Mouse (Mus musculus) heart, postnatal 4 days (tissue): ENCODE measurements around the gene Zfp580. TPM values are rescaled to one million over a fixed set of nuclear protein-coding genes. Genes with fewer than 3 reads are reported as not detected.
"Not testable (repeated sequence)": the region's sequence is repeated elsewhere in the genome, so short reads cannot be mapped to it uniquely, and the experiment has no call there.

Source experiments
- DNase-seq: peaks from one replicate; pipeline ENCODE4 v3.0.0; 2021
- total RNA-seq, 2 experiments: library from RNA; stranded (reverse); gene quantifications; 2 replicates each; pipeline ENCODE4 v1.2.3; 2021

The Zfp580 gene
- total RNA-seq, 2 experiments from 2014 or later = 12.2 to 13.2 TPM

DNA sequence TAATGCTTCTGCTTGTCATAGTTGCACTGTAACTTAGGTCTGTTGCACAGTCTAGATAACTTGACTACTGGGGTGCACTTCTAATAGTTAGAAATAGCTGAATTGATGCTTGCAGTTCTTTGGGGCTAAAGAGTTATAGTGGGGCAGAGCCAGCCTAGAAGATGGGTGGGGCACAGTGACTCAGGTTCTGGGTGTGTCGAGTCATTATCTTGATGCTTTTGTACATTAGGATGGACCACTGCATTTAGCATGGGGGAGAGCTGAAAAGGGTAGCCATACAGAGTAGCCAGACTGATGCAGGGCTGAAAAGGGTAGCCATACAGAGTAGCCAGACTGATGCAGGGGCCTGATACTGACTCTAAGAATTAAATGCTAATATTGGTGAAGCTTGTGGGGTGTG lies 22.2 kb downstream of the Zfp580 start:
- DNase-seq = no peak

DNA sequence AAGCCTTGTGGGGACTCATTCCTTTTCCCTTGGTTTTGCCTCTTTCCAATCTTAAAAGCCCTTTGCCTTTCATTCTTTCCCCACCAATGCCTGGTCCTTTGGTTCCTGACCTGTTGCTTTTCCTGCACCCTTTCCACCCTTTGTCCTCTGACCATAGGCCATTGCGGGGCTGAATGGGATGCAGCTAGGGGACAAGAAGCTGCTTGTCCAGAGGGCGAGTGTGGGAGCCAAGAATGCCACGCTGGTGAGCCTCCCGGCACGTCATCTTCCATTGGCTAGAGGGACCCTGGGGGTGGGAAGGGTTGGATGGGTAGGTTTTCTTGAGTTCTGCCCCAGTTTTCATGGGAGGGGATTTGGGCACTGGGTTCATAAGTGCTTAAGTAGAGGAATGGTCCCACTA lies 23.6 kb downstream of the Zfp580 start:
- no peak for DNase-seq

DNA sequence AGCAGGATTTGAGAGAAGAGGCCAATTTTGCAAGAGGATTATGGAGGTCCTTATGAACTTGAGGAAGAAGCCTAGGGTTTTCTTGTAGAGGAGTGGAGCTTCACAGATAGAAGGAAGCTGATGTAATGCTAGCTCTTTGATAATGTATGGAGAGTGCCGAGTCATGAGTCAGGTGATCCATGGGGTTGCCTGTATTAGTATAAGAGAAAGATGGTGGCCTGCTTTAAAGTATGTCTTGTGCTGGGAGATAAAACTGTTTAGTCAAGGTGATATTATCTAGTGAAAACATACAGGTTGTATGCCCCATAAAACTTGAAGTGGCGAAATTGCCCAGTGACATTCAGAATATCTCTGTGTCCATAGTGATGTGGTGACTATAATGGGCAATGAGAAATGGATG lies 25.6 kb downstream of the Zfp580 start:
- no peak for DNase-seq

DNA sequence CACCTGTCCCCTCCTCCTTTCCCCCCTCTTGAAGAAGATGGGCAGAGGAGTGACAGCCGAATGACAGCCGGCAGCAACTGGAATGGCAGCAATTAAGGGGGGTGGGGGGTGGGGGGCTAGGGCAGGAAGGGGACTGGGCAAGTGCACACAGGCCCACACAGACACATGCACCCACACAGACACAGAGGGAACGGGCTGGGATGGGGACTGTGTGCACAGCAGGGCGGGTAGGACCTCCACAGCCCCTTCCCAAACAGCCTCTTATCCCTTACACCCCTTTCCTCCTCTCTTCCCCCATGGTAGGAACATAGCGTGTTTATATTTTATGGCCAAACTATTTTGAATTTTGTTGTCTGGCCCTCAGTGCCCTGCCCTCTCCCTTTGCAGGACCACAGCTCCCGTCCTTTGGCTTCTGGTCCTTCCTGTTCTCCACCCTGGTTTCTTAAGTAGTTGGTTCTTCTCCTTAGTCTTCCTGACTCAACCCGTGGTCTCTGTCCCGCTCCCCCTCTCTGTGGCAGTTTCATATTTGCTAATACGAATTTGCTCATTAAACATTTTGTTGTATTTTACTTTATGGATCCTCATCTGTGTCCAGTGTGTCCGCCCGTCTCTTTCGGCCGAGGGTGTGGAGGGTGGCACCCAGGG lies 28.1 kb downstream of the Zfp580 start:
- DNase-seq = not testable (repeated sequence)

DNA sequence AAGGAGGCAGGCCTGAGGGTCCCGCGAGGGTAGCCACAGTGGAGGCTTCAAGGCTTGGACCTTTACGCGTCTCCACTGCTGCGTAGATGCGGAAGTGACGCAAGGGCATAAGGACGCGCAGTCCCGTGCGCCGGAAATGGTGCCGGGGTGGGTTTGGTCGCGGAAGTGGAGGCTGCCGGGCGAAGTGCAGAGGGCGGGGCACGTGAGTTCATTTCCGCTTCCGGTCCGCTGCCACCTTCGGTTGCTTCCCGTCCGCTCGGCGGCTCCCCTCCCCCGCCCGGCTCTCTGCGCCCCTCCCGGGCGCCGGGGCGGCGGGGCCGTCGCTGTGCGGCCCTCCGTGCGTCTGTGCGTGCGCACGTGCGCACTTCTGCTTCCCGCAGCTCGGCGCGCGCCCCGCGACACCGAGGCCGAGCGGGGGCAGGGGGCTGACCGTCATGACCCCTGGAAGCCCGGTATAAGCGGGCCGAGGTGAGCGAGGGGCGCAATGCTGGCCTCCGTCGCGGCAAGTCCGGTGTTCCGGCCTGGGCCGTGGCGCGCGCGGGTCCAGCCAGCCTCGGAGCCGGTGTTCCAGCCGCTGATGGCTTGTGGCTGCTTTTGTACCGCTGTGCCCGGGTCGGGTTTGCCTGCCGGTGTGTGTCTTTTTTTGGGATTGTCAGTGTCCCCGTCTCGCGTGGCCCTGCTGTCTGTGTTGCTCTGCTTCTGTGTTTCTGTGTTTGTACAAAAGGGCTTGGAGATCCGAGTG lies 28.8 kb downstream of the Zfp580 start, which contains the start of gene Epn1:
Gene Epn1, plus strand, starts transcription at position 226 of the 742 bp plus-strand sequence.
- DNase-seq = peak; percentile 98

DNA sequence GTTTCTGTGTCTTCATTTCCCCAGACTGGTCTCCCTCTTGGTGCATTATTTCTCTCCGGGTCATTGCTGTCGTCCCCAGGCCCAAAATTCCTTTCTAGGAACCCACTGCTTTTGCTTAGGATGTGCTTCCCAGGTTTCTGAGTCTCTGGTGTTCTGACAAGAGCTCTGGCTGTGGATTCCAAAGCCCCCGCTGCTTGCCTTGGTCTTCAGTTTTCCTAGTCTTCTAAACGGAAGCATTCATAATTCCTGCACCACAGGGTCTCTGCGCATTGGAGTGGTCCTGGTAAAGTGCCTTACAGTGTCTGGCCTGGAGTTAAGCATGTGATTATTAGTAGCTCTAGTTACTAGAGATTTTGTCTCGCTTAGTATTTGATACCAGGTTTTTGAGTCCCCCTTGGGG lies 29.5 kb downstream of the Zfp580 start:
- no peak for DNase-seq

DNA sequence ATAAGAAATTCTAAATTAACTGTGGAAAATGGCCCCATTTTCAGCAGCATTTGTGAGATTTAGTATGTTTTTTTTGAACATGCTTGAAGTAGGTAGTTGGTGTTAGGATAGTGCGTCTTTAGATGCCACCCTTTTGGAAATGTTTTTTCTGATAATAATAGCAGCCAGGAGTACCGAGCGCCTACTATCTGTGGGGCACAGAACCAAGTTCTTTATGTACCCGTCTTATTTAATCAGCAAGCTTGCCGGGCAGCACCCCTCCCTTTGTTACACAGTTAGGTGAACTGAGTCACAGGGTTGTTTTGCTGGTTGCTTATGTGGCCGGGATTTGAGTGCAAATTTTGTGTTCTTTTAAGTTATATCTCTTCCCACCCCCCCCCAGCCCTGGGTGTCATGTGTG lies 29.9 kb downstream of the Zfp580 start:
- no peak for DNase-seq

DNA sequence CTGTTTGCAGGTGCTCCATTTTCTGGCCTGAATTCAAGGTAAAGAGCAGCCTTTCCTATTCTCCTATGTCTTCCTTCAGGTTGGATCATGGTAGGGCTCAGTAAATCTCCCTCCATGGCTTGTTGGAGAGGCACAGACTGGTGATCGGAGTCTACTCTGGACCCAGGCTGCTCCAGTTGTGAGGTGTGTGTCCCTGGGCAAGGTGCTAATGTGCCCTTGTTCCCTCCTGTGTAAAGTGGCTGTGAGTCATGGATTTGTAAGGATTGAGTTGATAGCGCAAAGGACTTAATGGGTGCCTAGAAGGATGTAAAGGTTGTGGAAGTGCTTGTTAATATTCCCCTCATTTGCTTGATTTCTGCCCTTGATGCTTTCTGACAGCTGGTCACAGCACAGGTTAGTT lies 30.6 kb downstream of the Zfp580 start:
- no peak for DNase-seq

DNA sequence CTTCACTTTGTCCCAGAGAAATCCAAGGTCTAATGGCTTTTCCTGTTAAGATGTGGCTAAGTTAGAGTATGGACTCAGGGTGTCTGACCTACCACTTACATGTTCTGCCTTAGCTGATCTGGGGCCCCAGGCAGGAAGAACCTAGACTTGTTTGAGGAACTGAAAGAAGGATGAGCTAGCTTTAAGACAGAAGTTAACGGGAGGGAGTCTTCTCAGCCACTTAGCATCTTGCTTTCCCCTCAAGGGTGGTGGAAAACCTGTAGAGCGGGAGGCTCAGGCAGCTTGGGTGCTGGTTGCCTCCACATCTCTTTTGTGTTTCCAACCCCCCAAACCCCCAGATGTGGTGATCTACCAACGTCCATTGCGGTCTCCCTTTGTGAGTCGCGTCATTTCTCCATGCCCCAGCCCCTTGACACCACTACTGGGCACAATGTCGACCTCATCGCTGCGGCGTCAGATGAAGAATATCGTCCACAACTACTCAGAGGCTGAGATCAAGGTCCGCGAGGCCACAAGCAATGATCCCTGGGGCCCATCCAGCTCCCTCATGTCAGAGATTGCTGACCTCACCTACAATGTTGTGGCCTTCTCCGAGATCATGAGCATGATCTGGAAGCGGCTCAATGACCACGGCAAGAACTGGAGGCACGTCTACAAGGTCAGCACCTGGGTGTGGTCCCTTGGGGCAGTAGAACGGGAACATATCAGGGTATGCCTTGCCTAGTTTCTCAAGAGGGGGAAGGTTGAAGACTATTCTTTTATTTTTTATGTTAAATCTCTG lies 32.2 kb downstream of the Zfp580 start:
- DNase-seq = no peak

DNA sequence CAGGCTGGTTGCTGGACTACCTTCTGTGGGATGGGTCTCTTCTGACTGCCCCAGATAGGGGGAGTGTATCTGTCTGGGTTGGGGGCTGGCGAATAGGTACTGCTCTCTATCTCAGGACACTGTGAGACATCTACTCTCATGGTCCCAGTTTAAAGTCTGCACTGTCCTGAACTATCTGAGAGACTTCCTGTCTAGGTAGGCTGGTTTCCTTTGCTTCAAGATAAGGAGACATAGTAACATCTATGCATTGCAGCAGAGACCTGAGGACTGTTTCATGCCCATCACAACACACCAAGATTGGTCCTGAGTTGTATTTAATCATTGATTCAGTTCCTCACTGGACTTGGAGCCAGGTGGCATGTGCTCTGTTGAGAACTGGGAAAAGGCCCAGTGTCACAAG lies 34.2 kb downstream of the Zfp580 start:
- DNase-seq = no peak

DNA sequence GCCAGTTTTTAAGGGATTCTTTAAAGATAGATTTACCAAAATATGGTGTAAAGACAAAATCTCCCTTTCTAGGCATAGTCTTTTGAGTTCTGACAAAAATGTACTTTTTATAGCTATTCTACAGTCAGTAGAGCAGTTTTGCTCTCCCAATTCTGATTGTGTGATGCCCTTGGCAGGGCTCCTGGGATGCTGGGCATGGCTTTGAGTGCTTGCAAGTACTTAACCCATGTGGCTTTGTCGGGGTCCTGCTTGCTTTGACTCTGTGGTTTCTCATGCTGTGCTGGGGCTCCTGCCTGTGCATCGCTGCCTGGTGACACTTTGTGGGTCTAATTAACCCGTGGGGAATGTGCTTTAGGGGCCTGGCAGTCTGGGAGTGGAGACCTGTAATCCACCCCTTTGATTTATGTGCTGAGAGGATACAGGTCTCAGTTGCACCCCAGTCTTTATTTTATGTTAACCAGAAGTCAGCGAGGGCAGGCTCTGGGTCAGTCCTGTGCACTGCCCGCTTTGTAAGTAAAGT lies 35.6 kb downstream of the Zfp580 start:
- no peak for DNase-seq

DNA sequence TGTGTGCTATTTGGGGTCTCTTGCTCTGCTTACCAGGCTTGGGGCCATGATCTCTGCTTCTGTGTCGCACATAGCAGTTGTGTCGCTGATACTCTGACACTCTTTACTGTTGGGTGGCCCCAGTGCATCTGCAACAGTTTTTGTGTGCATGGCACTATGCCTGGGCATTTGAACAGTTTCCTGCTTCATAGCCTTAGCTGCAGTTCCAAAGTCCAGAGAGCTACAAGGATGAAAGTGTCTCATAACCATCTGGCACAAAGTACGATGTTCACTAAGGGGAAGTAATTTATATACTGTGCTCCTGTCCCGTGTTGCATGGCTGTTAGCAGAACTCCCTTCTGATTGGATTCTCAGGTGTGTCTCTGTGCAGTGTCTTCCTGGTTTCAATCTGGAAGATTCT lies 36.5 kb downstream of the Zfp580 start:
- no peak for DNase-seq

DNA sequence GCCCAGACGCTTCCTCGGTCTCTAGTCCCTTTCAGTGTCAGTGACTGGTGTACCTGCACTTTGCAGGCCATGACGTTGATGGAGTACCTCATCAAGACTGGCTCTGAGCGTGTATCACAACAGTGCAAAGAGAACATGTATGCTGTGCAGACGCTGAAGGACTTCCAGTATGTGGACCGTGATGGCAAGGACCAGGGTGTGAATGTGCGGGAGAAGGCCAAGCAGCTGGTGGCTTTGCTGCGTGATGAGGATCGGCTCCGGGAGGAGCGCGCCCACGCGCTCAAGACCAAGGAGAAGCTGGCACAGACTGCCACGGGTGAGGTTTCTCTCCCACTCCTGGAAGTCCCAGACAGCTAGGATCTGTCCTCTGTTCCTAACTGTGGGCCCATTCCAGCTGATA lies 38.5 kb downstream of the Zfp580 start:
- DNase-seq = no peak

DNA sequence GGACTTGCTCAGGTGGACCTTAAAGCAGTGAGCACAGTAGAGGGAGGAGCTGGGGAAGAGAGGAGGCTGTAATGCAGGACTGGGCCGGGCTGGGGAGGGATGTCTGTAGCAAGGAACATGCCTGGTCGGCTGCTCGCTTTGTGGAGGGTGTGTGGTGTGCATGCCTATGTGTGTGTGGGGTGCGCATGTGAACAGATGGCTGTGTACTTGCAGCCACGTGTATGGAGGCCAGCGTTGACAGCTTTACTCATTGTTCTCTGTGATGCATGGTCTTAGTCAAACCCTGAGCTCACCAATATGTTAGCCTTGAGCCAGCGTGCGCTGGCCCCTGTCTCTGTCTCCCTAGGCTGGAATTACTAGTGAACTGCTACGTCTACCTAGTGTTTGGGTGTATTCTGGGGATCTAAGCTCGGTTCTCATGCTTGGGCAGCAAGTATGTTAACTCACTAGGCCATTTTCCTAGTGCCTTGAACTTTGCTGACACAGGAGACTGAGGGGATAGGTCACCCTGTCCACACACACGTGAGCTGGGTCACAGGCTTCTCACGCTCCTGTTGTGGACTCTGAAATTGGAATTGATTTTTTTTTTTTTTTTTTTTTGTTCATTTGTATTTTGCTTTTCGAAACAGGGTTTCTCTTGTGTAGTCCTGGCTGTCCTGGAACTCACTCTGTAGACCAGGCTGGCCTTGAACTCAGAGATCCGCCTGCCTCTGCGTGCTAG lies 39.8 kb downstream of the Zfp580 start:
- DNase-seq = no peak

DNA sequence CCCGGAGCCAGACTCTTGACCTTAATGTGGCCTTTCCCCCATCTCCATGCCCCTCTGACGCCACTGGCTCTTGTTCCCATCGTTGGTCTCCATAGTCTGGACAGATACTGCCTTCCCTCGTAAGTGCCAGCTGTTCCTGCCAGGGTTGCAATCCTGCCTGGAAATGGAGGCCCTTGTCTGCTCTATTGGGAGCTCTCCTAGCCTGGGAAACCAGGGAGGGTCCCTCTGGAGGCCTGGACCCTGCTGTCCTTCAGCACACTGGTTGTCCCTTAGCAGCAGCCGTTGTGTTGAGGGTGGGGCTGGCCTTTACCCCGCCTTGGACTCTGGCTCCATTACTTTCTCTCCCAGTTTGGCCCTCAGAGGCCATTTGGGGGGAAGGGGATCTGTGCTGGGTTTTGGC lies 41.0 kb downstream of the Zfp580 start:
- no peak for DNase-seq

DNA sequence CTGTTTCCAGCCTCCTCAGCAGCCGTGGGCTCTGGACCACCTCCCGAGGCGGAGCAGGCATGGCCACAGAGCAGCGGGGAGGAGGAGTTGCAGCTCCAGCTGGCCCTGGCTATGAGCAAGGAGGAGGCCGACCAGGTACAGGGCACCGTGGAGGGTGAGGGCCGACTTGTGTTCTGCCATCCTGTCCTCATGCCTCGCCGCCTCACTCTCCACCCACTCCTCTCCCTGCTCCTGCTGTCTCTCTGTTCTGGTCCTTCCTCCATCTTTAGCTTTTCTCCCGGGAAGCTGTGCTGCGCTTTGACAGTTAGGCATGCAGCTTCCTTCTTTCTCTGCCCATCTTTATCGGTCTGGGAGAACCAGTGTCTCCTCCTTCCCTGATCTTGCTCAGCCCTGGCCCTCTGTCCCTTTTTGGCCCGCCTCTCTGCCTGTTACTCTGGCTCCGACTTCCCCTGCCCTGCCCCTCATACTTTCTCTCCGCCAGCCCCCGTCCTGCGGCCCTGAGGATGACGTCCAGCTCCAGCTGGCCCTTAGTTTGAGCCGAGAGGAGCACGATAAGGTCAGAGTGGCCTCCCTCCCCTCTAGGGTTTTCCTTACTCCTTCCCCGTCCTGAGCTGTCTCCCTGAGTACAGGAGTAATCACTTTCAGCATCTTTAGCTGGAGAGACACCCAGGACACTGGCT lies 41.6 kb downstream of the Zfp580 start:
- peak; percentile 53 for DNase-seq

DNA sequence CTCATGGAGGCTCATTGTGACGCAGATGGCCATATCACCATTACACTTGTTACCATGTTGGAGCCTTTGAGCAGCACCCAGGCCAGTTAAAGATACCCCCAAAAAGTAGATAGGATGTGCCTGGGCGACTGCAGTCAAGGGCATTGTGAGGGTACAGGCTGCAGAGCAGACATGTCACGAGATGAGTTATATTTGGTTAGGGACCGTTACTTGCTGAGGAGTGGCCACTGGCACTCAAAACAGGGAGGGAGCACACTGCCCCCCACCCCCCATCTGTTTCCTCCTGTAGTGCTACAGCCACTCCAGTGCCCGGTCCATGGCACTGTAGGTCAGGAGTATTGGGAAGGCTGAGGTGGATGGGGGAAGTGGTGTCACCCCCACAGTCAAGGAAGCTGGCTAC lies 47.4 kb downstream of the Zfp580 start:
- DNase-seq = no peak

DNA sequence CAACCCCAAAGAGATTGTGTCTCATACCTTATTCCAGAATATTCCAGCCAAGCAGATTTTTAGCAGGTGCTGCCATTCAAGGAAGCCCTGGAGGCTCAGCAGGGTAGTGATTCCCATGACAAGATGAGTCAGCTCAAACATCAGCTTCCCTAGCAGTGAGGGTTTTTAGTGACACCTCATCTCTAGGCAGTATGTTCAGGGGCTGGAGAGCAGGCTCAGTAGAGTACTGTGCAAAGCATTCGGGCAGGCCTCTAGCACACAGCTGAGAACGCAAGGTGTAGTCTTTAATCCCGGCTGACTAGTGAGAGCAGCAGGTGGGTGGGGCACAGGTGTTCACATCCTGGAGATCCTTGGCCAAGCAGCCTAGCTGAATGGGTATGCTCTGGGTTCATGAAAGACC lies 48.5 kb downstream of the Zfp580 start:
- DNase-seq = no peak

DNA sequence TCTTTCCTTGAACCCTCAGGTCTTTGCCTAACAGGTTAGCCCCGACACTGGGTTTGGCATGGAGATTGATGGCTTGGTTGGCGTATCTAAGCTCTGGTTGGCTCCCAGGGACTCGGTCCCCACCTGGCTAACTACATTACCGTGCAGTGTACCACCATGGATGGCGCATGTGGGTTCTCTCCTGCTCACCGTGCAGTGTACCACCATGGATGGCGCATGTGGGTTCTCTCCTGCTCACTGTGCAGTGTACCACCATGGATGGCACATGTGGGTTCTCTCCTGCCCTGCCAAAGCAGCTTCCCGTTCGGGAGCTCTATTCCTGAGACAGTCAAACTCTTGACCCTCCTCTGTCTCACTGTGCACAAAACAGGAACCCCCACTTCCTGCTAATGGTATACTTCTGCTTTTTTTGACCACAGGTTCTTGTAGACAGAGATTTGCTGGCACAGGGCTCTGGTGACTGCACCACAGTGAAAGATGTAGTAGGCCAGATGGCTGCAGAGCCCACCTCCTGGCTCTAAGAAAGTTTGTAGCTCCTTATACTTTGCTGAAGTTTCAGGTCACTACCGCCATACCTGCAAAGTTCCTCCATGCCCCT lies 49.8 kb downstream of the Zfp580 start:
- no peak for DNase-seq

DNA sequence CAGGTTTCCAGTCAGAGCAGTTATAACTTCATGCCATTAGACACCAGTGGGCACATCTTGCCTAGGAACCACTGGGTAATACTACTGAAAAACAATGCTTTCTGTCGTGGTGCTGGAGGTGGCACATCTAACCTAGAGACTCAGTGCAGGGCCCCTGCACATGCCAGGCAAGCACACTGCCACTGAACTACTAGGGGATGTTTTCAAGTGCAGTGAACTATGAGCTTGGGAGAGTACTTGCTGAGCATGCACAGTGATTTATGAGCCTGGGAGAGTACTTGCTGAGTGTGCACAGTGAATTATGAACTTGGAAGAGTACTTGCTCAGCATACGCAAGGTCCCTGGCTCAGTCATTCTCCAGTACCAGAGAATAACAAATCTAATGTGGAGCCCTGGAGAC lies 51.2 kb downstream of the Zfp580 start:
- DNase-seq = no peak
